ENCODE assay signal across 15 mouse cellular contexts in the genomic region with DNA sequence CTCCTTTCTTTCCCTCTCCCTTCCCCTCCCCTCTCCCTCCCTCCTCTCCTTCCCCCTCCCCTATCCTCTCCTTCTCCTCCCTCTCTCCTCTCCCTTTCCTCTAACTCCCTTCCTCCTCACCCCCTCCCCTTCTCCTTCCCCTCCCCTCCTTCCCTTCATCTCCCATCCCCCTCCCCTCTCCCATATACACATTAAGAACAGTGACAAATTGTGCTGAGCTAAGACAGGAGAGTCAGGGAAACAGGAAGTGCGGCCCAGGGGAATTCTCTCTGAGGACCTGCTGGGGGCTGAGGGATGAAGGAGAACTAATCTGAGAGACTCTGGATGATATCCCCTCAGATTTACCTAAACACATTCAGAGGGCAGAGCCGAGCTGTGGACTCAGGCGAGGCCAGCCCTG. TPM values are rescaled to one million over a fixed set of nuclear protein-coding genes. Genes with fewer than 3 reads are reported as not detected.
DNase-seq lines count a peak whose midpoint lies in the region; ATAC-seq and TF ChIP-seq lines count a peak whose summit lies in the region.
"Had no signal": no experiment of that assay in that cellular context is flagged by ENCODE, and none has a peak within 500 bp of the region (broad histone marks: within the 10 kb centered on the region; RNA-seq: fewer than 3 reads in every experiment).

No protein-coding gene starts in this region.

- no peak for TF ChIP-seq CTCF in embryonic fibroblast, embryonic 13.5 days (IDR thresholded peaks at IDR 0.05; ENCODE audit: borderline replicate concordance, insufficient read depth, low read length)

- H3K9ac ChIP-seq in kidney, embryonic 15.5 days, result no peak overlapping the region
- H3K9ac ChIP-seq in midbrain, embryonic 11.5 days (ENCODE audit: low read length), result no peak overlapping the region
- no peak overlapping the region for H3K9ac ChIP-seq in midbrain, embryonic 16.5 days (ENCODE audit: low read depth, low read length)
- H3K9ac ChIP-seq in stomach, embryonic 16.5 days (ENCODE audit: low read length), result no peak overlapping the region
- H3K9ac ChIP-seq: heart, embryonic 15.5 days; hindbrain, embryonic 15.5 days; liver, embryonic 15.5 days had no signal

- no peak for ATAC-seq in kidney, embryonic 15.5 days (replicated peaks; ENCODE audit: low FRiP score)
- ATAC-seq in midbrain, embryonic 11.5 days (ENCODE audit: low FRiP score), result no peak
- no peak for ATAC-seq in midbrain, embryonic 16.5 days
- no peak for ATAC-seq in stomach, embryonic 16.5 days (ENCODE audit: insufficient read depth, low FRiP score)

- no peak for DNase-seq in kidney, adult 9 months
- peak; percentile 80 for DNase-seq in midbrain, embryonic 11.5 days (ENCODE audit: low spot score, missing footprints)
- no peak for DNase-seq in left cerebral cortex, postnatal 4 days
- DNase-seq in spleen, postnatal 10 days (ENCODE audit: low spot score in 2 of 2), result no peak
- DNase-seq: adrenal gland, postnatal 10 days; cerebellum, adult 2 months; layer of hippocampus, postnatal 36 days had no signal

- no peak for TF ChIP-seq POLR2A in embryonic fibroblast, embryonic 13.5 days (IDR thresholded peaks at IDR 0.05; ENCODE audit: low read depth, low read length)

- H3K9me3 ChIP-seq in kidney, embryonic 15.5 days (replicated peaks), result no peaks in the 10 kb centered on the region
- H3K9me3 ChIP-seq in midbrain, embryonic 11.5 days (ENCODE audit: control insufficient read depth, low read length), result no peaks in the 10 kb centered on the region
- no peaks in the 10 kb centered on the region for H3K9me3 ChIP-seq in midbrain, embryonic 16.5 days (replicated peaks; ENCODE audit: control insufficient read depth, low read length, poor library complexity, severe bottlenecking)
- H3K9me3 ChIP-seq in stomach, embryonic 16.5 days (replicated peaks; ENCODE audit: control insufficient read depth, low read length), result no peaks in the 10 kb centered on the region
- H3K9me3 ChIP-seq: heart, embryonic 15.5 days; hindbrain, embryonic 15.5 days; liver, embryonic 15.5 days had no signal

- H3K36me3 ChIP-seq in kidney, embryonic 15.5 days, result peaks cover 5% of the 10 kb centered on the region; the same call in 1 of the 2 replicates
- H3K36me3 ChIP-seq in midbrain, embryonic 11.5 days (ENCODE audit: control insufficient read depth, insufficient read depth, low read length), result no peaks in the 10 kb centered on the region
- no peaks in the 10 kb centered on the region for H3K36me3 ChIP-seq in midbrain, embryonic 16.5 days (ENCODE audit: control insufficient read depth, insufficient read depth, low read length)
- H3K36me3 ChIP-seq in stomach, embryonic 16.5 days (ENCODE audit: control insufficient read depth, insufficient read depth, low read length), result no peaks in the 10 kb centered on the region
- H3K36me3 ChIP-seq: heart, embryonic 15.5 days; hindbrain, embryonic 15.5 days; liver, embryonic 15.5 days had no signal

- 38% methylated on average over 3 of the region's 3 CpGs for WGBS in kidney, embryonic 15.5 days
- WGBS in midbrain, embryonic 11.5 days, result 22% methylated on average over 3 of the region's 3 CpGs
- 19% methylated on average over 3 of the region's 3 CpGs for WGBS in midbrain, embryonic 16.5 days
- 25% methylated on average over 3 of the region's 3 CpGs for WGBS in stomach, embryonic 16.5 days

- peaks cover 45% of the 10 kb centered on the region for H3K4me1 ChIP-seq in kidney, embryonic 15.5 days
- H3K4me1 ChIP-seq in midbrain, embryonic 11.5 days (ENCODE audit: control insufficient read depth, insufficient read depth, low read length), result peaks cover 3% of the 10 kb centered on the region; the same call in 1 of the 2 replicates
- H3K4me1 ChIP-seq in midbrain, embryonic 16.5 days (ENCODE audit: control insufficient read depth, insufficient read depth, low read length), result peaks cover 7% of the 10 kb centered on the region
- H3K4me1 ChIP-seq in embryonic fibroblast, embryonic 13.5 days (ENCODE audit: control insufficient read depth, insufficient read depth, low read length), result peaks cover 3% of the 10 kb centered on the region; the same call in 1 of the 2 replicates
- H3K4me1 ChIP-seq in stomach, embryonic 16.5 days (ENCODE audit: control insufficient read depth, insufficient read depth, low read length), result peaks cover 27% of the 10 kb centered on the region
- H3K4me1 ChIP-seq: liver, embryonic 15.5 days had no signal

- H3K27me3 ChIP-seq in kidney, embryonic 15.5 days, result no peaks in the 10 kb centered on the region
- no peaks in the 10 kb centered on the region for H3K27me3 ChIP-seq in midbrain, embryonic 11.5 days (ENCODE audit: control insufficient read depth, insufficient read depth, low read length)
- H3K27me3 ChIP-seq in midbrain, embryonic 16.5 days (ENCODE audit: control insufficient read depth, insufficient read depth, low read depth, low read length), result no peaks in the 10 kb centered on the region
- H3K27me3 ChIP-seq in stomach, embryonic 16.5 days (ENCODE audit: control insufficient read depth, insufficient read depth, low read length), result no peaks in the 10 kb centered on the region
- H3K27me3 ChIP-seq: heart, embryonic 15.5 days; hindbrain, embryonic 15.5 days; liver, embryonic 15.5 days had no signal

- H3K27ac ChIP-seq in kidney, embryonic 15.5 days, result peak overlapping the region; percentile 85
- no peak overlapping the region for H3K27ac ChIP-seq in midbrain, embryonic 11.5 days (ENCODE audit: low read depth, low read length)
- no peak overlapping the region for H3K27ac ChIP-seq in midbrain, embryonic 16.5 days (ENCODE audit: low read length)
- H3K27ac ChIP-seq in embryonic fibroblast, embryonic 13.5 days (ENCODE audit: insufficient read depth, low read length), result peak overlapping the region; percentile 24; the same call in 1 of the 2 replicates
- H3K27ac ChIP-seq in stomach, embryonic 16.5 days (ENCODE audit: low read length), result peak overlapping the region; percentile 94
- H3K27ac ChIP-seq: hindbrain, embryonic 15.5 days; liver, embryonic 15.5 days had no signal

- H3K4me2 ChIP-seq in kidney, embryonic 15.5 days, result no peak overlapping the region
- H3K4me2 ChIP-seq in midbrain, embryonic 11.5 days, result no peak overlapping the region
- H3K4me2 ChIP-seq in midbrain, embryonic 16.5 days (ENCODE audit: low read length), result no peak overlapping the region
- no peak overlapping the region for H3K4me2 ChIP-seq in stomach, embryonic 16.5 days (ENCODE audit: low read depth, low read length)
- H3K4me2 ChIP-seq: heart, embryonic 15.5 days; hindbrain, embryonic 15.5 days; liver, embryonic 15.5 days had no signal

- H3K4me3 ChIP-seq in kidney, embryonic 15.5 days (replicated peaks), result no peak overlapping the region
- H3K4me3 ChIP-seq in midbrain, embryonic 11.5 days (ENCODE audit: low read depth, low read length), result no peak overlapping the region
- no peak overlapping the region for H3K4me3 ChIP-seq in midbrain, embryonic 16.5 days (ENCODE audit: low read depth, low read length)
- no peak overlapping the region for H3K4me3 ChIP-seq in embryonic fibroblast, embryonic 13.5 days (ENCODE audit: insufficient read depth, low read length)
- no peak overlapping the region for H3K4me3 ChIP-seq in stomach, embryonic 16.5 days (replicated peaks; ENCODE audit: low read length)
- H3K4me3 ChIP-seq: heart, embryonic 15.5 days; hindbrain, embryonic 15.5 days; liver, embryonic 15.5 days had no signal

- intact Hi-C loops in left cerebral cortex, postnatal 4 days (cut with DNase I), result no loop called here

RNA-seq across cellular contexts. Expression of a gene that starts 16.6 kb away (rescaled TPM):
- 12.7 and 16.9 TPM in 2 replicates for polyA plus RNA-seq in kidney, embryonic 15.5 days (2015; fragmentation: Nextera tagmentation; extraction: Ambion mirVana)
- 4.3 TPM in 2 replicates for polyA plus RNA-seq in midbrain, embryonic 11.5 days (2014; fragmentation: Nextera tagmentation; extraction: Ambion mirVana)
- polyA plus RNA-seq in midbrain, embryonic 16.5 days (2015; fragmentation: Nextera tagmentation; extraction: Ambion mirVana), result 4.6 and 4.8 TPM in 2 replicates
- 95.5 and 220 TPM in 2 replicates for polyA plus RNA-seq in embryonic fibroblast, embryonic 13.5 days (2011; ENCODE audit: insufficient read length, low read depth, missing spikeins)
- 9.5 and 13.9 TPM in 2 replicates for polyA plus RNA-seq in stomach, embryonic 16.5 days (2015; fragmentation: Nextera tagmentation; extraction: Ambion mirVana)
- 1 to 10 TPM; 6.4 to 7.6 TPM for total RNA-seq in left cerebral cortex, postnatal 4 days (2021)
- total RNA-seq: common myeloid progenitor, adult 5-6 weeks had no signal

Comparison
In these comparisons a context has a peak if more than half of its experiments do, and no peak if none do; other contexts are left out.
1. H3K27ac ChIP-seq: peak in kidney, embryonic 15.5 days (single experiment), embryonic fibroblast, embryonic 13.5 days (single experiment) and stomach, embryonic 16.5 days (single experiment); none in midbrain, embryonic 11.5 days (single experiment) and midbrain, embryonic 16.5 days (single experiment).